Mouse (Mus musculus) c-Kit-negative CD71-positive TER-119-positive erythroid progenitor cells, embryonic 14.5 days (primary cell): ENCODE results near the gene Commd9.

Experiments
- DNase-seq: peaks from one replicate; pipeline ENCODE4 v3.0.0-alpha.2; 2013; ENCODE audit warnings: low read depth, low spot score

The Commd9 gene

GRCm38 (mm10) chr2:101909326-101910080 is 23.5 kb downstream of the Commd9 start:
- DNase-seq: no peak

GRCm38 (mm10) chr2:101918518-101918917 is 32.5 kb downstream of the Commd9 start:
- no peak for DNase-seq

- no peak for DNase-seq
These were observed 34.1 kb downstream of the Commd9 start for GRCm38 (mm10) chr2:101920136-101920554.

GRCm38 (mm10) chr2:101922302-101922701 is 36.3 kb downstream of the Commd9 start:
- no peak for DNase-seq

- DNase-seq: no peak
These were observed 37.1 kb downstream of the Commd9 start for GRCm38 (mm10) chr2:101923181-101923580.

- no peak for DNase-seq
These were observed 39.1 kb downstream of the Commd9 start for GRCm38 (mm10) chr2:101925183-101925582.

- DNase-seq: no peak
These were observed 39.6 kb downstream of the Commd9 start for GRCm38 (mm10) chr2:101925591-101926188.

- no peak for DNase-seq
These were observed 46.3 kb downstream of the Commd9 start for GRCm38 (mm10) chr2:101932169-101932936.

- no peak for DNase-seq
These were observed 47.3 kb downstream of the Commd9 start for GRCm38 (mm10) chr2:101933301-101933700.

- no peak for DNase-seq
These were observed 49.0 kb downstream of the Commd9 start for GRCm38 (mm10) chr2:101935006-101935405.

GRCm38 (mm10) chr2:101950716-101951520 is 64.9 kb downstream of the Commd9 start:
- no peak for DNase-seq
